Mouse (Mus musculus): ENCODE results near the gene Vars. TPM values are rescaled to one million over a fixed set of nuclear protein-coding genes. Genes with fewer than 3 reads are reported as not detected.

Gene Vars
- 78.1 and 85.3 TPM in 2 replicates for polyA plus RNA-seq (2012; rRNA removed)

DNA sequence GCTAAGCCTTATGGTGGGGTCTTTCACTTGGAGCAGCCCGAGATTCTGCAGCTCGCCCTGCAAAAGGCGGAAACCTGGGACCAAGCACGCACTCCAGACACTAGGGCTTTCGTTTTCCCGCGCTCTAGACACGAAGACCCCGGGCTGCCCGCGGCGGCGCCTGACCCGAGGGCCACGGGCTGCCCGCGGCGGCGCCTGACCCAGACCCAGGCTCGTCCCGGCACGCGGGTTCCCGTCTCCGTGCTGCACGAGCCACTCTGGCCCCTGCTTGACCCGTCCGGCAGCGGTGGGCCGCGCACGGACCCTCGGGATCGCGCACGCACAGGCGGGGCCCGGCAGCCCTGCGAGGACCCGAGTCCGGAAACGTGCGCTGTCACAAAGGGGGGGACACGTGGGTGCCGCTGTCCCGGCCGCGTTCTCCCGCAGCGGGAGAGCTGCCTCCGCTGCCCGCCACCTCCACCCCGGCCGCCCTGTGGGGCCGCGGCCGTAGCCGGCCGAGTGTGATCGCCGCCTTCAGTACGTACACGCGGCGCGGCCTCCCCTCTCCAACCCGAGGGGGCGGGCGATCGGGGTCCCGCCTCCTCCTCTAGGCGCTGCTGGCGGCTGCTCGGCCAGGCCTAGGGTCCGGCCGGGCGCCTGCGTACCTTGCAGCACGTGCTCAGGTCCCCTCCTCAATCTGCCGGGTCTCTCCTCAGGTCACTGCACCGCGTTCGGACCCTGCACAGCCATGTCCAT lies at the start of gene Vars:
Gene Vars, plus strand, starts transcription at position 271 of the 735 bp plus-strand sequence.

GRCm38 (mm10) chr17:34959130-34959778 lies 41.5 kb upstream of the Vars start, which contains the start of gene Hspa1b:
Gene Hspa1b (minus strand): TSS chr17:34959238.

DNA sequence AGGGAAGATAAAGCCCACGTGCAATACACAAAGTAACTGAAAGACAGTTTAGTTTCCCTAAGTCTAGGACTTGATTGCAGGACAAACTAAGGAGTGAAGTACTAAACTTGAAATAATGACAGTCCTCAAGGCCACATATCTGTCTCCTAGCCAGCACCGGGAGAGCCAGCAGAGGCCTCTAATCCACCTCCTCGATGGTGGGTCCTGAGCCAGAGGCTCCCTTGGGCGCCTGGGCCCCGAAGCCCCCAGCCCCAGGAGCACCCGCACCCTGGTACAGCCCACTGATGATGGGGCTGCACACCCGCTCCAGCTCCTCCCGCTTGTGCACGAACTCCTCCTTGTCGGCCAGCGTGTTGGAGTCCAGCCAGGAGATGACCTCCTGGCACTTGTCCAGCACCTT lies 31.0 kb upstream of the Vars start, which contains the start of gene Gm20481:
Gene Gm20481, plus strand, starts transcription at position 91 of the 400 bp plus-strand sequence.

DNA sequence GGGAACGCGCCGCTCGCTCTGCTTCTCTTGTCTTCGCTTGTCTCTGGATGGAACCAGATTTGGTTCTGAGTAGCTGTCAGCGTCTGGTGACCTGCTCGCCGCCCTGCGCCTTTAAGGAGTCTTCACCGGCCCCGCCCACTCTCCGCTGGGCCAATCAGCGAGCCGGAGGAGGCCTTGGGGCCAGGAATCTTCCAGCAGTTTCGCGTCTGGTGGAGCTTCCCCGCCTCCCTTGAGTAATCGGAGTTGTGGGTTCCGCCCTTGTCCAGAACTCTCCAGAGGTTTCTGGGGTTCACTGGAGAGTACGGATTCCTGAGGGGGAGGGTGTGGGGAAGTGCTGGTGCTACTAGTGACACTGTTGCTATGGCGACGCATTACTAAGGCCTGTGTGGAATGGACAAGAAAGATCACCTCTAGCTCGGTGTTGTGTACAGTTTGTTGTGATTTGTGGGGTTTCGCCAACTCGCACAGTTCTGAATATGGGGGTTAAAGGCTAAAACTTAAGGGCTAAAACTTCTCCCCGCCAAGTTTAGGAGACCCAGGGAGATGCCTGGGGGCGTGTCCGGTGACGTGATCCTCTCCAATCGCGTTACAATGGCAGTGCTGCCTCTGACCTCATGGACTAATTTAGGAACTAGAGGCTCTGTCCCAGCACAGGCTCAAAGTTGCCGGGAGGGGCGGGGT lies 28.6 kb upstream of the Vars start, which contains the start of the genes Hspa1a and Hspa1l:
Gene Hspa1a, minus strand, starts transcription at position 88 of the 681 bp plus-strand sequence.
Gene Hspa1l, plus strand, starts transcription at position 635 of the 681 bp plus-strand sequence.

DNA sequence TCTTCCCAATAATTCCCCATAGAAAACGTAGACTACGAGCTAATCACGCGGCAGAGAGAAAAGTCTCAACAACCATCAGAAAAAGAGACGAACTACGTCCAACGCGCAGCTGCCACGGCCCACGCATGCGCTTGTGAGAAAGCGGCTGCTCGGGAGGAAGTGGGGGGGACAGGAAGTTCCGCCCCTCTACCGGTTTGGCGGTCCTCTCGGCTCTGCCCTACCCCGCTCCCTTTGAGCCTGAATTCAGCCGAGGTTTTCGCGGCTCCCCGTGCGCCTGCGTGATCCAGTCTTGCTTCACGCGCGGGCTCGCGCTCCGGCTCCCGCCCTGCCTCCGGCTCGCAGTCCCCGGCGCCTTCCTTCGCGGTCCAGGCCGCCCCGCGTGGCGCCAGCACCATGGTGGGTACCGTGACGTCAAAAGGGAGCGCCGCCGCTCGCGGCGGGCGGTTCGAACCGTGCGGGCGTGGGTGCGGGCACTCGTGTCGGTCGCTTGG lies 19.1 kb upstream of the Vars start, which contains the start of gene Lsm2:
Gene Lsm2, plus strand, starts transcription at position 173 of the 491 bp plus-strand sequence.

DNA sequence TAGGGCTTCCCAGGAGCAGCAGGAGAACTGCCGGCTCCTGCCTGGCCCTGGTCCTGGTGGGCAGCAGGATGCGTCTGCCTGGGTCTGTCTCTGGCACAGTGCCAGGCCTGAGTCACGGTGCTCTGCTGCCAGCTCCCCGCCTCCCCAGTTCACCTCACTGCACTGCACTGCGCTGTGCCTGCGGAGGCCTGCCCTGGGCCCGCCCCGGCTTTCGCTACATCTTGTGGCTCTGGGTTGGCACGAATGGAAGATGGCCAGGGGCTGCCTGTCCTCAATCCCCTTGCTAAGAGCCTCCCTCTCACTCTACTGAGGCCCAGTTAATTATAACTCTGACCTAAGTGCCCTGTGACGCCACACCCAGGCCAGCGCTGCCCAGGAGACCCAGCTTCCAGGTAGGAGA lies 15.6 kb downstream of the Vars start, which contains the start of gene Vwa7:
Gene Vwa7, plus strand, starts transcription at position 204 of the 400 bp plus-strand sequence.

DNA sequence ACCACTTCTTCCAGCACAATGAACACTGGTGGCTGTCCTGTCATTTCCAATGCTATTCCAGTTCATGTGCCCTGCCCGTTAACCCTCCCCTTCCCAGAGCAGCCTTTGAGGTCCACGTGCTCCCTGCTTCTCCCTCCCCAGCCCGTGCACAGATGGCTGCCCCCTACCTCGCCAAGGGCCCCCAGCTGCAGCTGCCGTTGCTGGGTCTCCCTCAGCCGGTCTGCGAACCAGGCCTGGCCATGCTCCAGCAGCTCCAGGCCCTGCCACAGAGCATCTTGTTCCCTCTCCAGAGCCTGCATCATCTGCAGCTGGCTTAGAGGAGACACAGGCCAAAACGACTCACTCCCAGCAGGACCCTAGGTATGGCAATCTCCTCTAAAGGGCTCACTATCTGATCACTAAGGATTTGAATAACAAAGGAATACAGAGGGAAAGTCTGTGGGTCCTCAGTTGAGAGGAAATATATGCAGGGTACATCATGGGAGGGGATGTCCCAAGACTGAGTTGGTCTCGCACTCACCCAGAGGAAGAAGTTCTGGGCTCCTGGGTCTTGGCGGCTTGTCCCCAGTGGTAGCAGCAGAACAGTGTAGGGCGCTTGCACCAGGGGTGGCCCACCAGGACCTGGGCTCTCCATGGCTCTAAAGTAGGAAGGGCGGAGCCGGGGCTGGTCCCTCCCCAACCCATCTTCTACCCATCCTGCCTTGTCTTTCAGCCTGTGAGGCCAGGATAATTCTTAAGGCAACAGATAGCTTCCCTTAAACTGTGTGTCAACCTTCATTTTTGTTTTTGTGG lies 26.7 kb downstream of the Vars start, which contains the start of gene Sapcd1:
Gene Sapcd1, minus strand, starts transcription at position 740 of the 792 bp plus-strand sequence.

DNA sequence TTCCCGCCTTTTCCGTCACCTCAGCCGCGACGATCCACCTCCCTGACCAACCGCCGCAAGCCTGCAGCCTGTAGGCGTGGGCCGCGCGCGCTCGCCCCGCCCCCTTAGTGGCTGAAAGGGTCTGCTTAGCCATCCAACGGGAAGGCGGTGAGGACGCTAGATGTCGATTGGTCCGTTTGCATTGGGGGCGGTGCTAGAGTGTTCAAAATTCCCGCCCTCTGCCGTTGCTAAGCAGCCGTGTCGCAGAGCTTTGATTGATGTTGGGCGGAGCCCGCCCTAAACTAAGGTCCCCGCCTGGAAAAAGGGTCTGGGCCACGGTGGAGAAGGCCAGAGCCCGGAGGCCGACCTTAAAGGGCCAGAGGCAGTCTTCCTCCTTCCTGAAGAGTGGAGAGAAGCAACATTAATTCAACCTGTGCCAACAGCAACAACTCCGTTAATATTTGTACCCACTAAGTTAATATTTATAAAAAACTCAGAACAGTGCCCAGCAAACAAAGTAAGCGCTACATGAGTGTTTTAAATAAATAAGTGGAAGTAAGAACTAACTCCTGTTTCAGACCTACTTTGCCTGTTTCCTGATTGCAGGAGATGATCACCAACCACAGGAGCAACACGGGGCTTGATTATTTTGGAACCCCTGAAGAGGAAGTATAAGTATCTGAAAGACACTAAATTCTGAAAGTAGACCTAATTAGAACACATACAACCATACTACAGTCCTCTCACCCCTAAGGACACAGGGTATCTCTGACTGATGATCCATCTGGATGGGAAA lies 46.1 kb downstream of the Vars start, which contains the start of gene Msh5:
Gene Msh5, minus strand, starts transcription at position 65 of the 775 bp plus-strand sequence.

DNA sequence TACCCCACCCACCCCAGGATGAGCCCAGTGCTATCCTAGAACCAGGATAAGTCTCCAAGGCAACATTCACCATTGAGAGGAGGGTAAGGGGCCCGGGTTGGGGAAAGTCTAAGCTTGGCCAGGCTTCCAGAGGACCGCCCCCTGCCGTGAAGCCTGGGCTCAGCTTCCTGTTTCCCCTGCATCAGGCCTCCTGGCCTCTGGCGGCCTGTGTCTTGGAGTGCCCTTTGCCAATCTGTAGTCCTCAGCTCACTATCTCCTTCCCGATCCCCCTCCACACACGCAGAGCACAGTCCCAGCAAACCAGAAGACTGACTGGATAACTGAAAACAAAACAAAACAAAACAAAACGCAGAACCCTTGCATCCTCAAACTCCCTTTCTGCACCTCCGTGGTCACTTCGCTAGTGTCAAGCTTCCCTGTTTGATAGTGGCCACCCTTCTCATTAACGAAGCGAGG lies 48.8 kb downstream of the Vars start, which contains the start of gene Clic1:
Gene Clic1, plus strand, starts transcription at position 406 of the 456 bp plus-strand sequence.

DNA sequence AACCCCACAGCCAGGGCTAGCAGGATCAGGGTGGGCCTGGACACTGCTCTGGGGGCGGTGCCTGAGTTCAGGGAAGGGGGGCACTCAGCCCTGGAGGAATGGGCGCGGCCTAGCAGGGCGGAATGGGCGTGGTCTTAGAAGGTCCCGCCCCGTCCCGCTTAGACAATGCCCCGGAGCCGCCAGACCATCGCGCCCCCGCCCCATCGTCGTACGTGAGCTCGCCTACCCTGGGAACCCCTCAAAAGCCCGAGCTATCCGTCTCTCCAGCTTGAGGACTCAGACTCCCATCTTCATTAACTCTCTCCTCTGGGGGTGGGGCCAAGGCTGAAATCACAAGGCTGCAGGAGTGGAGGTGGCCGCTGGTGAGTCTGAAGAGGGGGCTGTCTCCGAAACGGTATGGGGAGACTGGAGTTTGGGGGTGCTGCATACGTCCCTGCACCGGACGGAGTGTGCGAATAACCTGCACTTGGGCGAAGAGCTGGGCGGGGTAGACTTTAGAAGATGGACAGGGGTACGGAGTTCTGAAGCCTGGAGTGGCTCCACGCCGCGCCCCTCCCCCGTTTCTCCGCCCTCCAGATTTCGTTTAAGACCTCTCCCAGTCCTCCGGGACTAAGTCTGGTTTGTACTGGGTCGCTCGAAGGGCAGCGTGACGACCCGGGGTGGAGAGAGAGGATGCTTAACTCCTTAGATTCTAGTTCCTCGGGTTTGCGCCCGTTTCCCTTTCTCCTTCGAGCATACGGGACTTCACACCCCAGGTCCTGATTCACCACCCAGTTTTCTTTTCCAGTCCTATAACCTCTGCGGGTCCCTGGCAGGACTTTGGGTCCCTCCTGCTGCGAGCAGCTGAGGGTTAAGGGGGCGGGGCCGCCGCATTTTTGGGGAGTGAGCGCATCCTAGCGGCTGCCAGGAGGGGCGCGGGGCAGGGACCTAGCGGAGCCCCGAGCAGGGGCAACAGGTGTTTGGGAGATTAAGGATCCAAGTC lies 58.4 kb downstream of the Vars start, which contains the start of gene Ddah2:
Gene Ddah2, plus strand, starts transcription at position 125 of the 982 bp plus-strand sequence.

GRCm38 (mm10) chr17:35064951-35065947 lies 64.5 kb downstream of the Vars start, which contains the start of gene Ly6g6c:
Gene Ly6g6c (plus strand): TSS chr17:35065388.

Other genes with a start within 250 kb of the Vars start
- 0.08 TPM in 1 of 2 replicates, not detected in the other for gene Cyp21a1, start 196.4 kb upstream of the Vars start, polyA plus RNA-seq (2012; rRNA removed)
- 75.7 and 76.3 TPM in 2 replicates for gene Stk19, start 164.0 kb upstream of the Vars start, polyA plus RNA-seq (2012; rRNA removed)
- gene Dxo, start 164.0 kb upstream of the Vars start, polyA plus RNA-seq (2012; rRNA removed), result 61.1 and 67.6 TPM in 2 replicates
- 89.7 and 90.9 TPM in 2 replicates for gene Skiv2l, start 150.8 kb upstream of the Vars start, polyA plus RNA-seq (2012; rRNA removed)
- 50.7 and 54.7 TPM in 2 replicates for gene Nelfe, start 150.6 kb upstream of the Vars start, polyA plus RNA-seq (2012; rRNA removed)
- gene Cfb, start 138.5 kb upstream of the Vars start, polyA plus RNA-seq (2012; rRNA removed), result 0.29 and 2.0 TPM in 2 replicates
- 73.3 and 74.1 TPM in 2 replicates for gene Zbtb12, start 121.5 kb upstream of the Vars start, polyA plus RNA-seq (2012; rRNA removed)
- 0.29 TPM in 1 of 2 replicates, not detected in the other for gene Gm20547, start 118.9 kb upstream of the Vars start, polyA plus RNA-seq (2012; rRNA removed)
- 2.4 and 3.2 TPM in 2 replicates for gene C2, start 102.7 kb upstream of the Vars start, polyA plus RNA-seq (2012; rRNA removed)
- gene Ehmt2, start 102.5 kb upstream of the Vars start, polyA plus RNA-seq (2012; rRNA removed), result 311 and 328 TPM in 2 replicates
- gene Slc44a4, start 86.5 kb upstream of the Vars start, polyA plus RNA-seq (2012; rRNA removed), result 0.04 and 0.06 TPM in 2 replicates
- 30.5 and 30.9 TPM in 2 replicates for gene Neu1, start 69.7 kb upstream of the Vars start, polyA plus RNA-seq (2012; rRNA removed)
- gene Hspa1b, start 41.7 kb upstream of the Vars start, polyA plus RNA-seq (2012; rRNA removed), result 8.8 and 9.7 TPM in 2 replicates
- gene Gm20481, start 31.1 kb upstream of the Vars start, polyA plus RNA-seq (2012; rRNA removed), result not detected in 2 replicates
- gene Hspa1a, start 28.8 kb upstream of the Vars start, polyA plus RNA-seq (2012; rRNA removed), result 13.2 and 13.5 TPM in 2 replicates
- 0.62 and 0.90 TPM in 2 replicates for gene Hspa1l, start 28.3 kb upstream of the Vars start, polyA plus RNA-seq (2012; rRNA removed)
- 93.6 and 101 TPM in 2 replicates for gene Lsm2, start 19.1 kb upstream of the Vars start, polyA plus RNA-seq (2012; rRNA removed)
- gene Vwa7, start 15.6 kb downstream of the Vars start, polyA plus RNA-seq (2012; rRNA removed), result 0.48 TPM in 2 replicates
- 2.1 and 2.3 TPM in 2 replicates for gene Sapcd1, start 27.0 kb downstream of the Vars start, polyA plus RNA-seq (2012; rRNA removed)
- gene Msh5, start 45.8 kb downstream of the Vars start, polyA plus RNA-seq (2012; rRNA removed), result 2.7 and 3.0 TPM in 2 replicates
- 45.7 and 47.6 TPM in 2 replicates for gene Clic1, start 49.0 kb downstream of the Vars start, polyA plus RNA-seq (2012; rRNA removed)
- 243 and 254 TPM in 2 replicates for gene Ddah2, start 58.0 kb downstream of the Vars start, polyA plus RNA-seq (2012; rRNA removed)
- 2.1 TPM in 1 of 2 replicates, not detected in the other for gene Ly6g6c, start 64.4 kb downstream of the Vars start, polyA plus RNA-seq (2012; rRNA removed)
- gene Mpig6b, start 65.2 kb downstream of the Vars start, polyA plus RNA-seq (2012; rRNA removed), result 0.03 and 0.10 TPM in 2 replicates
- 6.6 and 10.1 TPM in 2 replicates for gene Ly6g6e, start 75.9 kb downstream of the Vars start, polyA plus RNA-seq (2012; rRNA removed)
- 1.3 and 1.6 TPM in 2 replicates for gene Ly6g6d, start 77.1 kb downstream of the Vars start, polyA plus RNA-seq (2012; rRNA removed)
- 0.09 and 0.19 TPM in 2 replicates for gene Ly6g6f, start 84.6 kb downstream of the Vars start, polyA plus RNA-seq (2012; rRNA removed)
- gene Abhd16a, start 88.3 kb downstream of the Vars start, polyA plus RNA-seq (2012; rRNA removed), result 110 and 114 TPM in 2 replicates
- gene Ly6g5c, start 107.3 kb downstream of the Vars start, polyA plus RNA-seq (2012; rRNA removed), result not detected in 2 replicates
- gene Ly6g5b, start 114.4 kb downstream of the Vars start, polyA plus RNA-seq (2012; rRNA removed), result 2.3 TPM in 2 replicates
- 17.4 and 18.3 TPM in 2 replicates for gene Gpank1, start 120.5 kb downstream of the Vars start, polyA plus RNA-seq (2012; rRNA removed)
- 170 and 198 TPM in 2 replicates for gene Csnk2b, start 121.1 kb downstream of the Vars start, polyA plus RNA-seq (2012; rRNA removed)
- 5.2 and 5.6 TPM in 2 replicates for gene D17H6S53E, start 125.4 kb downstream of the Vars start, polyA plus RNA-seq (2012; rRNA removed)
- gene Apom, start 131.1 kb downstream of the Vars start, polyA plus RNA-seq (2012; rRNA removed), result 0.65 and 0.84 TPM in 2 replicates
- gene Bag6, start 134.2 kb downstream of the Vars start, polyA plus RNA-seq (2012; rRNA removed), result 237 and 290 TPM in 2 replicates
- gene Prrc2a, start 163.9 kb downstream of the Vars start, polyA plus RNA-seq (2012; rRNA removed), result 228 and 250 TPM in 2 replicates
- 3.7 and 3.9 TPM in 2 replicates for gene Aif1, start 175.1 kb downstream of the Vars start, polyA plus RNA-seq (2012; rRNA removed)
- gene Lst1, start 187.5 kb downstream of the Vars start, polyA plus RNA-seq (2012; rRNA removed), result 15.7 and 18.5 TPM in 2 replicates
- 0.76 and 0.84 TPM in 2 replicates for gene Ltb, start 193.5 kb downstream of the Vars start, polyA plus RNA-seq (2012; rRNA removed)
- 0.05 TPM in 2 replicates for gene Tnf, start 201.0 kb downstream of the Vars start, polyA plus RNA-seq (2012; rRNA removed)
- gene Lta, start 204.4 kb downstream of the Vars start, polyA plus RNA-seq (2012; rRNA removed), result 0.57 and 0.62 TPM in 2 replicates
- not detected in 2 replicates for gene Gm16181, start 219.8 kb downstream of the Vars start, polyA plus RNA-seq (2012; rRNA removed)
- gene Atp6v1g2, start 232.7 kb downstream of the Vars start, polyA plus RNA-seq (2012; rRNA removed), result 147 and 148 TPM in 2 replicates
- 14.3 and 14.8 TPM in 2 replicates for gene Nfkbil1, start 234.8 kb downstream of the Vars start, polyA plus RNA-seq (2012; rRNA removed)
- 727 and 778 TPM in 2 replicates for gene Ddx39b, start 240.8 kb downstream of the Vars start, polyA plus RNA-seq (2012; rRNA removed)

Measured in central nervous system, embryonic 18 days (tissue).